Mouse (Mus musculus) urinary bladder, postnatal 14 days (tissue): Measurements from ENCODE around the gene Stx7.
A peak's percentile ranks its signal among the peaks of the same experiment; 100 is the strongest.

Source experiments
- DNase-seq: peaks from one replicate; pipeline ENCODE4 v3.0.0; 2021; ENCODE audit warnings: low spot score

The Stx7 gene

GRCm38 (mm10) chr10:24167978-24168583 is 19.0 kb downstream of the Stx7 start:
- no peak for DNase-seq

DNA sequence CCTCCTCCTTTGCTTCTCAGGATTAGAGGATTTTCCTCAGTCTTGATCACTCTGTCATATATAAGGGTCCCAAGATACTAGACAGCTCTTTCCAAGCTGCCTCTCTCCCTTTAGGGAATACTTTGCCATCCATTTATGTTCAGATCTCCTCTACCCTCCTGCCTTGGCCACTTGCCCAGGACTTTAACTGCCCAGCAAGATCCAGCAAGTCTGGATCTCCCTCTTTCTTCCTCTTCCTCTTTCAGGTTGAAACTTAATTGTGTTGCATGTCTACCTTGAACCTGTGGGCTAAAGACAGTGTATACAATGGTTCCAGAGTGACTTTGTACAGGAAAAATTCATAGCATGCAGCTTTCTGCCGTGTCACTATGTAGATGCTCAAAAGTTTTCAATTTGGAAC is 19.8 kb downstream of the Stx7 start:
- peak; percentile 72 for DNase-seq

DNA sequence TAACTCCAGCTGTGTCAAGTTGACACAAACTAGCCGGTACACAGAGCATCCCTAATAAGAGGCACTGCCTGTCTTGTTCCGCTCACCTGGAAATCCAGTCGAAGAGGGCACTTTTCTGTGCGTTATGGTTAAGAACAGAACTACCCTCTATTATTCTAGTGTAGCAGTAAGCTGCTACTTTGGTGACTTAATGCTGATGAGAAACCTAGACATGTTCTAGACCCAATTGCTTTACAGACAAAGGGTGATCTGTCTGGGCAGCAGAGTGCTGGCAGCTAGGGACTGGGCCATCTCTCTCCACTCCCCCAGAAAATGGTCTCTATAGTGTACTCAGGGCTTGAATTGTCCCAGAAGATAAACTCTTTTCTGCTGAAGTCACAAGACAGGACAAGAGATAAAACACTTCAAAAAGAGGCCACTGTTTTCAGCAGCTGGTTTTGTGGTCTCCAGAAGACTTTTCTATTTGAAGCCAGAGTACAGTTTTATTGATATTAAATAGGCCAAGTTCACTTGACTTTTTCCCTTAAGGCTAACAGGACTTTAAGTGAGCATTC is 22.9 kb downstream of the Stx7 start:
- no peak for DNase-seq

- peak; percentile 47 for DNase-seq
These were observed 24.3 kb downstream of the Stx7 start for GRCm38 (mm10) chr10:24173210-24174001.

DNA sequence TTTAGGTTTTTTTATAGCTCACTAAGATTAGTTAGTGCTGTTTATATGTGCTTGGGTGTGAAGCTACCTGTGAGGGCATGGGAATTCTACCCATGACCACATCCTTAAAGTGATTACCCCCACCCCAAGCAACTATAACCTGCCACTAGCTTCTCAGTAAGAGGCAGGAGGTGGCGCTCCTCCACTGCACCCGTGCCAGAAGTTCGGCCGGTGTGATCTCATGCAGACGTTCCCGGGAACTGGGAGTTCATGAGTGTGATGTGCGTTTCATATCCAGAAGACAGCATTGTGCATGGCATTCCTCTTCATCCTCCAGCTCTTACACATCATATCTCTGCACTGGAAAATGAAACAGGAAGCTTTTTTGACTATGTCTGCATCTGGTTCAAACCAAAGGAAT is 41.3 kb downstream of the Stx7 start:
- DNase-seq, result no peak

DNA sequence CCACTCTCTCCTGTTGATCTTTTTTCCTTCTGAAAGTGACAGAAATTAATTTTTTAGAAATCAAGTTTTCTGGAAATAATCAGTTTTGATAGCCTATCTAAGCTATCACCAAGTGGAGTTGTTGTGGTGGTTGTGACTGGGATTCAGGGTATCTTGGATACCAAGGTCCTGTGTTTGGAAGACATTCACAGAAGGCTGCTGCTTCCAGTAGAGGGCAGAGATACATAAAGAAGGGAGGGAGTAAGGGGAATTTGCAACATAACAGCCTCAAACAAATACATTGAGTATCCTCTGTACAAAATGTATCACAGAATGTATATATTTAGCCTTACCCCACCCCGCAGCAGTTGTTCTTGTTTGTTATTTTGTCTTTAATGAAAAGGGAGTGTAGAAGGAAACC is 42.9 kb downstream of the Stx7 start:
- DNase-seq, result no peak

DNA sequence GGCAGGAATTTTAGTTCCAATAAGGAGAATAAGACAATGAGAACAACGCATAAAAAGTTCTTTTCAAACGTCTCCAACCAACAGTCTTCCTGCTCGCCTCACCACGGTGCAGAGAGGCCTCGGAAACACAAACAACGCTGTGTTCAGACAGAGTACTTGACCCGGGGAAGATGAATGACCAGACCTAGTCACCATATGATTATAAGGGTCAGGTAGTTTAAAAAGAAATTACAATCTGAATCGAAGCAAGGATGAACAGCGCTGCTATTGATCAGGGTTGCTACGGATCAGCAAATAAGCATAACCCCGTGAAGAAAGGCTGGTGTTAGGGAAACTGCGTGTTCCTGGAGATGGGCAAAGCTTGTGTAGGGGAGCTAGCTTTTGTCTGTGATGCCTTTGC is 50.2 kb downstream of the Stx7 start:
- DNase-seq, result no peak

DNA sequence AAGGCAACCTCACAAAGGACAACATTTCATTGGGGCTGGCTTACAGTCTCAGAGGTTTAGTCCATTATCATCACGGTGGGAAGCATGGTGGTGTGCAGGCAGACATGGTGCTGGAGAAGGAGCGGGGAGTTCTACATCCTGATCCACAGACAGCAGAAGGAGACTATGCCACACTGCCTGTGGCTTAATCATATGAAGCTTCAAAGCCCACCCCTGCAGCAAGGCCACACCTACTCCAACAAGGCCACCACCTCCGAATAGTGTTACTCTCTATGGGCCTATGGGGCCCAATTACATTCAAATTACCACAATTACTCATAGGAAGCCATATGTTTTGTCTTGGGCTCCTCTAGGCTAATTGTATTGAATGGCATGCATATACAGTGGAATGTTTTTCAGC is 51.0 kb downstream of the Stx7 start:
- no peak for DNase-seq

DNA sequence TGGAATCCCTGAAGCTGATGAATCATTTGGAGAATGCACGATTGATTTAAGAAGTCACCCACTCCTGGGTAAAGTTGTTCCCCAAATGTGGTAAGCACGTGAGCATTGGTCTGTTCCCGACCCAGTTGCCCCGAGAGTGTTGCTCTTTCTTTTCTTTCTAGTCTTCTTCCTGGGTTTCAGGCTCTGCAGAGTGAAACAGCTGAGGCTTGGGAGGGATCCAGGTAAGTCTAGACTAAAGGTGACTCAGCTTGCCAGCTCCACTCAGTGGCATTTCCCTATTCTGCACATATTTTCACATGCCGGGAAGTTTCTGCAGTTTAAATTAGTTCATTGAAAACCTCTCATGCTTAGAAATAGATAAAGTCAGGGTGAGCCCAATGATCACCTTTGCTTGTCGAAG is 61.0 kb downstream of the Stx7 start:
- DNase-seq, result no peak

DNA sequence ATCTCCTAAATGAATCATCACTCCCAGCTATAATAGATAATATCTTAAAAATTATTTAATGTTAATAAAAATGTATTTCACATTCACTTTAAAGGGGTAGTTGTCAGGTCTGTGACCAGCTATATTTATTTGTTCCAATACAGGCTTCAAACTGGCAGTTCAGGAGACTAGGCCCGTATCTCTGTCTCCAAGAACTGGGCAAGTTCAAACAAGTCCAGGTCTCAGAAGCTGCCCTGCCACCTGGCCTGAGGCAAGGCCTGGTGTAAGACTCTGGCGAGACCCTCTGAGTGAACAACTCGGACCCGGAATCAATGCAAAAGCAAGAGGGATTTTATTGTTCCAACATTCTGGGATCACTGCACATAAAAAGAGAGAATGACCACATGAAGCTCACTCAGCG is 64.2 kb downstream of the Stx7 start:
- DNase-seq, result no peak

DNA sequence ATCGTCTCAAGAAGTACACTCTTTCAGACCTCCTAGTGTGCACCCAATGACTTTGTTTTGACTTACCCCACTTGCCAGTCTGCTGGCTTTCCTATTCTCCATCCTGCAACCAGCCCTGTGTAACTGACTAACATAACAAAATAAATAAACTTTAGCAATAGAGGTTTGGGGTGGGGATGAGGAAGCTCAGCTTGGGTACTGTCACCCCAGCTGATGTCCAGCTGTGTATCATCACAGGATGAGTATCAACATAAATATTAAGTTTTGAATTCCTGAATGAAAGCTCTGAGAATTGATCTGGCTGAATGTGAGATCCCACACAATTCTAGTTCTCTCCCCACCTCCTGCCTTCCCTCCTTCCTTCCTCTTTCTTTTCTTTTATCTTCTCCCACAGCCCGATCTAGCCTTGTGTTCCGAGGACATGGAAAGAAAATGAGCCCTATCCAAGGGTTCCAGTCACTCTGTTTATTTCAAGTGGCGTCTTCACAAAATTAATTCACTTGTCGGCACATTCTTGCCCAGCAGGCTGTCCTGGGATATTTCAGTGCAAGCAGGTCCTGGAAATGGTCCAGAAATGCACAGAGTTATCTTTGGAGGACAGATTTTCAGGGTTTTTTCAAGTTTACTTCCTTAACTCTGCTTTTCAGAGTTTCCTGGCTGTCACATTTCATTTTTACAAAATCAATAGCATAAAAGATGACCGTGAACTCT is 68.6 kb downstream of the Stx7 start:
- DNase-seq, result no peak

DNA sequence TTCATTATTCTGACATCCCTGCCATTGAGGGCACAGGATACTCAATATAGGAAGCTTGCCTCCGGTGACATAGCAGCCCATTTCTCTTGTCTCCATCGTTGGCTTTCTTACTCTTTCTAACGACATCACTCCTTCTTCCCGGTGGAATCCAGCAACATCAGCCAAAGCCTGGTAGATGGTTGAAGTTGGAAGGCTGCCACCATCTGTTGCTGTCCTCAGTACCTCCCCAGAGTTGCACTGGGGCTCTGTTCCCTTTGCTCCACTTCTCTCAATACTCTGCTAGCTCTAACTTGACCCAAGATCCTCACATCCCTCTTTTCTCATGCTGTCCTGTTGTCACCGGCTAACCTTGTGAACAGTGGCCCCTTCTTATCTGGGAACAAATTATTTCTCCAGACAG is 71.8 kb downstream of the Stx7 start:
- no peak for DNase-seq

DNA sequence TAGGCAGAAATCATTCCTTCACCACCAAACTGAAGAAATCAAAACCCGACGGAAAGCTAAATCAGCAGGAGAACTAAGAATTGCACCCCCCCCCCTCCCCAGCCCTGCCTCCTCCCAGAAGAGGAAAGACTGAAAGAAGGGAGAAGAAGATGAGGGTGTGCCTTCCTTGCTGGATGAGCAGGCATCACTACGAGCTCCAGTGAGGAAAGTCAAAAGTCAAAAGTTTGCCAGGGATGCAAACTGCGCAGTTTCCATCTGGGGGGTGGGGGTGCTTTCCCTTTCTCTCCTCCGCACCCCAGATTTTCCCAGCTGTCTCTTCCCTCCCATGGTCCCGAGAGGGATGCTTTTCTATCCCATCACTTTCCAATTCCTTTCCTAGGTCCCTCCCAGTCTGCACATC is 73.8 kb downstream of the Stx7 start:
- no peak for DNase-seq

DNA sequence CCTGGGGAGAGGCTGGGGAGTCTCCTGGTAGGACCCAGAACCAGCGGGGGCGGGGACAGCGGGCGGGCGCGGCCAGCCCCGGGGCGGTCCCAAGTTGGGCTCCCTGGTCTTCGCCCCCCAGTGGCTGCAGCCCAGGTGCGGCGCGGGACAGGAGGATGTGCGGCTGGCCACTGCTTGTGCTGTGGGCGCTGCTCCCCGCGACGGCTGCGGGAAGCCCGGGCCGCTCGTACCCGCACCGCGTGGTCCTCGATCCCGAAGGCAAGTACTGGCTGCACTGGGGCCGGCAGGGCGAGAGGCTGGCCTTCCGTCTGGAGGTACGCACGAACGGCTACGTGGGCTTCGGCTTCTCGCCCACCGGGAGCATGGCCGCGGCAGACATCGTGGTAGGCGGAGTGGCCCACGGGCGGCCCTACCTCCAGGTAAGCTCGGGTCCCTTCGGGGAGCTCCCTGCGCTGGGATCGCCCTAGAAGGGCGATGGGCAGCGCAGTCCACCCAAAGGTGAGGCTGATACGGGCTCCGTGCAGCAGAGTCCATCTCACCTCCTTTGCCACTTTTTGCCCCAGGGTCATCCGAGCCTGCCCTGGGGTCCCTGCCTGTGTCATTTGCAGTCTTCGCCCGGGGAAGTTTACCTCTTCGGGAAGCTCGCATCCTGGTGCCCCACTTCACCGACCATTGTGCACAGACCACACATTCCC is 74.5 kb downstream of the Stx7 start, which contains the start of gene Moxd1:
Gene Moxd1, plus strand, starts transcription at position 69 of the 695 bp plus-strand sequence.
- peak; percentile 34 for DNase-seq

GRCm38 (mm10) chr10:24224591-24224990 is 75.5 kb downstream of the Stx7 start:
- no peak for DNase-seq

DNA sequence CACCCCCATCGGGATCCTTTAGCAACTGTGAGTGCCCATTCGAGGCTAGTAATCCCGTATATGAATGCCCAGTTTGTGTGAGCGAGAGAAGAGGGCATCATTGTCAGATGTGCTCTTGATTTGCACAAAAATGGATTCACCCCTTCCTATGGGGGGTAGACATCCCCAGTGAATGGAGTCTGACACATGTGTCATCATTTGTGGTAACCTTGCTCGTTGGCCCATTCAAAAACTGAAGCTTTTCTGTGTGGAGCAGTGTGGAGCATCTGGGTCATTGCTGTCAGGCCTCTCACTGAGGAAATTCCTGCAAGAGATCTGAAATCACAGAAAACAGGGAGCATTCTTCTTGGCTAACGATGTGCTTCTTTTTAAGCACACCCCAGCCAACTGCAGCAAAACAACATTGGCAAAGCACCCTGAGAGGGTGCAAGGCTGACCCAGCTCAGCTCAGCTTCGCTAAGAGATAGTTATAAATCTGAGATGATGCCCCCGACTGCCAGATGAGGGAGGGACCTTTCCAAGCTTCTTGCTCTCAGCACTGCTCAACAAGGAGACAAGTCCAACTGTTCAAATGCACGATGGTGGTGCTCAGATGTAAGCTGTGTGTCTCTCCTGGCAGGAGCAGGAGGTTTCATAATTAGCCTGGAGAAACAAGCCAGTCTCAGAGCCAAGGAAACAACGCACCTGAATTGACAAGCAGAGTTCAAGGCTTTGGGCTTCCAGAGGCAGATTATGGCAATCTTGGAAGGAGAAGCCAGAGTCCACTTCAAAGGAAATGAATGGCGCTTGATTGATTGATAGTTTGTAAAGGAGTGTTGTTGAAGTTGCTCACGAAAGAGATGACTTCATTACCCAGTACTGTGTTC is 79.4 kb downstream of the Stx7 start:
- no peak for DNase-seq

- no peak for DNase-seq
These were observed 83.2 kb downstream of the Stx7 start for GRCm38 (mm10) chr10:24232281-24232680.

DNA sequence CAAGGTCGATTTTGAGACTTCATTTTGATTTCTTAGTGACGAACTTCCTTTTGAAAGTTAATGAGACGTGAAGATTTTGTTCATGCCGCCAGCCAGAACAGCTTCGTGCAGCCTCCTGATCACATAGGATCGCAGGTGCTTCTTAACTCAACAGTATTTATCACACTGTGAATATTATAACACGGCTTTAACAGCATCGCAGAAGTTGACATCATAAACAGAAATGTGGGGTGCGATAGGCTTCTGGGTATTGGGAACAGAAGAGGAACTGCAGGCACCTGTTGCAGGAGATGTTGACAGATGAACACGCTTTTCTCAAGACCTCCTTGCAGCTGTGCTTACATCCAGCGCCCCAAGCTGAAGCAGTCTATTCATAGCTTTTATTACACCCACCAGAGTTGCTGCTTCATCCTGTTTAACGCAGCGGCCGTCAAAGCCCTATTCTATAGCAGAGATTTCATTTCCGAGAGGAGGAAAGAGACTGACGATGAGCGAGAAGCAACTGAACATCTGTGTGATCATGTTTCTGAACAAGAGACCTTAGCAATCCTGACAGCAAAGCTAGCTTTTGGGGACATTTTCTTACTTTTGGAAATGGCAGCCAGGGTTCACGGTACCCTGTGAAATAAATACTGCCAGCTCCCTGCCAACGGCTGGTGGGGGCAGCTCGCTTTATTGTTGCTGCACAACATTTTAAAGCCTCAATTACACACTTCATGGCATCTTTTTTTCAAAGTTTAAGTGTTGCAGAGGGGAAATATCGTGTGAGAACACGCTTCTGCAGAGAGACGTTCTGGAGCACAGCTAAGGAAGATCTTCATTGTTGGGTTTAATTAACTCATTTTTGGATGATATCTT is 86.6 kb downstream of the Stx7 start:
- no peak for DNase-seq
